Mouse (Mus musculus): ENCODE measurements around the gene Gm43638. TPM values are rescaled to one million over a fixed set of nuclear protein-coding genes. Genes with fewer than 3 reads are reported as not detected.
"Not testable (repeated sequence)": the region's sequence is repeated elsewhere in the genome, so short reads cannot be mapped to it uniquely, and the experiment has no call there.

Gm43638 gene
- polyA plus RNA-seq, 1 experiment from 2014 or later = not detected

- Histone ChIP-seq H3K9ac (no peak overlapping the region), H3K4me1 (replicated peaks) (no peaks in the 10 kb centered on the region)
- WGBS = 74% methylated on average over 3 of the region's 3 CpGs
Measured at GRCm38 (mm10) chr5:87456216-87456850, 30.3 kb downstream of the Gm43638 start.

DNA sequence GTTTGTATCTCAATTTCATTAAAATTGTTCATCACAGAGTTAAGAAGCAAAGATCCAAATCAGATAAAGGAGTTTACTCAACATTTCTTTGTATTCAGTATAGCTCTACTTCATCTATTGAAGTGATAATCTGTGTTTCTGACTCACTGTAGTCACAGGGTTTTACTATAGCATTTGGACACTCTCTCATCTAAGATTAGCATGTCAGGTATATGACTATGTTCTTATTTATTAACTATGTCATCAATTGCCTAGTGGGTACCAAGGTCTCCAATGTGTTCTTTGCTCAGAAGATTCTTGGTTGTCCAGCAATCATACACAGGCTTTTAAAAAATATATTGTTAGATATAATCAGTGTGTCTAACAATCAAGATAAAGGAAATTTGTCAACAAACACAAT lies 31.1 kb downstream of the Gm43638 start:
- no peaks in the 10 kb centered on the region for H3K4me1 ChIP-seq (replicated peaks)
- no peaks in the 10 kb centered on the region for H3K27me3 ChIP-seq
- no peak overlapping the region for H3K4me2 ChIP-seq
- no peaks in the 10 kb centered on the region for H3K9me3 ChIP-seq (replicated peaks)
- H3K36me3 ChIP-seq = no peaks in the 10 kb centered on the region
- ATAC-seq (replicated peaks; ENCODE audit: insufficient number of reproducible peaks, insufficient read depth, low FRiP score, low read depth) = no peak
- H3K9ac ChIP-seq = no peak overlapping the region
- no peak overlapping the region for H3K27ac ChIP-seq
- no peak overlapping the region for H3K4me3 ChIP-seq

More at GRCm38 (mm10) chr5:87456216-87456850, 30.3 kb downstream of the Gm43638 start:
- H3K9me3 ChIP-seq (replicated peaks) = no peaks in the 10 kb centered on the region
- no peak for ATAC-seq (replicated peaks; ENCODE audit: insufficient number of reproducible peaks, insufficient read depth, low FRiP score, low read depth)
- no peaks in the 10 kb centered on the region for H3K36me3 ChIP-seq
- no peak overlapping the region for H3K4me2 ChIP-seq
- no peak overlapping the region for H3K27ac ChIP-seq
- H3K4me3 ChIP-seq = no peak overlapping the region
- H3K27me3 ChIP-seq = no peaks in the 10 kb centered on the region

DNA sequence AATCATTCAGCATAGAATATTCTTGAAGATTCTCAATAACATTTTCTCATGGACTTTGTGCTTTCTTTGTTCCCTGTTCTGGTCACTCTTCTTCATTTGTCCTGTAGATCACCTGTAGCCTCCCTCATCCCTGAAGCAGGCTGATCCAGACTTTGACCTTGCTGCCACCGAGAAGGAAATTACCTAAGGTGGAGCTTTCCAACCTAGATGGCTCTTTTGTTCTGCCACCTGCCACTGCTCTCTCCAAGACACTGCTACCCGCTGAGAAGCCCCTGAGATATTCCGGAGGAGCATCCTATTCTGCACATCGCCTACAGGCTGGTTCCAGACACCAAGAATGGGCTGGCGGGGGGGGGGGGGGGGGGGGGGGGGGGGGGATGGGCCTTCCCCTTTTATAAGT lies 34.1 kb downstream of the Gm43638 start:
- not testable (repeated sequence) for ATAC-seq (replicated peaks; ENCODE audit: insufficient number of reproducible peaks, insufficient read depth, low FRiP score, low read depth); H3K27ac ChIP-seq; H3K27me3 ChIP-seq; H3K4me3 ChIP-seq; H3K9ac ChIP-seq; H3K4me1 ChIP-seq (replicated peaks); H3K9me3 ChIP-seq (replicated peaks); H3K36me3 ChIP-seq; H3K4me2 ChIP-seq
- WGBS = 87% methylated on average over 3 of the region's 5 CpGs

DNA sequence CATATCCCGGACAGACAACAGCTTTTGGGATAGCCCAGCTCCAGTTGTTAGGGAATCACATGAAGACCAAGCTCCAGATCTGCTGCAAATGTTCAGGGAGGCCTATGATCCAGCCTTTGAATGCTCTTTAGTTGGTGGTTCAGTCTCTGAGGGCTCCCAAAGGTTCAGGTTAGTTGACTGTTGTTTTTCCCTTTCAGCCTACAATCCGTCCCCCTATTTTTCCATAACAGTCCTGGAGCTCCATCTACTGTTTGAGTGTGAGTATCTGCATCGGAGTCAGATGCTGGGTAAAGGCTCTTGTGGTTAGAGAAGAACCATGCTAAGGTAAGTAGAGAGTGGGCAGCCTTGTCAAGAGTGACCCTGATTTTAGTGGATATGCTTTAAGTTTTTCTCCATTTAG lies 50.3 kb downstream of the Gm43638 start:
- 35% methylated on average over 3 of the region's 3 CpGs for WGBS
- Histone ChIP-seq H3K4me1 (replicated peaks) (no peaks in the 10 kb centered on the region), H3K27ac (no peak overlapping the region), H3K9me3 (replicated peaks) (no peaks in the 10 kb centered on the region), H3K9ac (no peak overlapping the region), H3K4me2 (no peak overlapping the region), H3K27me3 (no peaks in the 10 kb centered on the region), H3K4me3 (no peak overlapping the region), H3K36me3 (no peaks in the 10 kb centered on the region)
- ATAC-seq (replicated peaks; ENCODE audit: insufficient number of reproducible peaks, insufficient read depth, low FRiP score, low read depth) = no peak

DNA sequence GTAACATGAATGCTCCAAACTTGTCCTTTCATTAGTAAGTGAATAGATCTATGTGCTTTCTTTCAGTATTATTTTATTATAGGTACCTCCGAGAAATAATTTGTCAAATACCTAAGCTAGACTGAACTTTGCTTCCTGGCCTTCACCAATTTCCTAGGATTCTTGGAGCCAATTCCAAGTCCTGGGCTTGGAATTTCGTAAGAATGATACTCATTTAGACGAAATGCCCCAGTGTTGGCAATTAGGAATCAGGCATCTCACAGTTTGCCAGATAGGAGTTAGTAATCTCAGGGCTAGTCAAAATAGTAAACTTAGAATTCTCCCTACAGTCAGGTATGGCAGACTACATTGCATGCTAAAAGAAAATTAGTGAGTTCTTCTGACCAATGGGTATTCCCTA lies 60.9 kb downstream of the Gm43638 start:
- no peak overlapping the region for H3K9ac ChIP-seq
- 78% methylated on average over 3 of the region's 3 CpGs for WGBS
- no peak for ATAC-seq (replicated peaks; ENCODE audit: insufficient number of reproducible peaks, insufficient read depth, low FRiP score, low read depth)

GRCm38 (mm10) chr5:87424041-87424440 lies 62.6 kb downstream of the Gm43638 start, which contains the start of gene Ugt2b38:
Ugt2b38 (minus strand) TSS chr5:87424203.
- WGBS = 82% methylated on average over 1 of the region's 2 CpGs
- H3K27ac ChIP-seq; H3K9ac ChIP-seq; H3K4me1 ChIP-seq (replicated peaks); ATAC-seq (replicated peaks; ENCODE audit: insufficient number of reproducible peaks, insufficient read depth, low FRiP score, low read depth); H3K4me2 ChIP-seq; H3K36me3 ChIP-seq; H3K9me3 ChIP-seq (replicated peaks); H3K4me3 ChIP-seq; H3K27me3 ChIP-seq: not testable (repeated sequence)

More for the DNA sequence above, 60.9 kb downstream of the Gm43638 start:
- Histone ChIP-seq H3K27ac (no peak overlapping the region), H3K4me3 (no peak overlapping the region), H3K4me1 (replicated peaks) (no peaks in the 10 kb centered on the region), H3K36me3 (no peaks in the 10 kb centered on the region), H3K4me2 (no peak overlapping the region), H3K27me3 (no peaks in the 10 kb centered on the region), H3K9me3 (replicated peaks) (no peaks in the 10 kb centered on the region)

Other genes starting within 250 kb of the Gm43638 start
- not detected in 2 replicates for gene Ugt2b37, start 232.0 kb downstream of the Gm43638 start, polyA plus RNA-seq (2015; fragmentation: Nextera tagmentation; extraction: Ambion mirVana)
- gene Ugt2a3, start 149.6 kb downstream of the Gm43638 start, polyA plus RNA-seq (2015; fragmentation: Nextera tagmentation; extraction: Ambion mirVana) = not detected in 2 replicates
- gene Ugt2b38, start 62.6 kb downstream of the Gm43638 start, polyA plus RNA-seq (2015; fragmentation: Nextera tagmentation; extraction: Ambion mirVana) = not detected in 2 replicates
- gene Ugt2a2, start 4.5 kb downstream of the Gm43638 start, polyA plus RNA-seq (2015; fragmentation: Nextera tagmentation; extraction: Ambion mirVana) = not detected in 2 replicates
- gene Ugt2a1, start 4.1 kb upstream of the Gm43638 start, polyA plus RNA-seq (2015; fragmentation: Nextera tagmentation; extraction: Ambion mirVana) = not detected in 2 replicates
- not detected in 2 replicates for gene Sult1b1, start 51.4 kb upstream of the Gm43638 start, polyA plus RNA-seq (2015; fragmentation: Nextera tagmentation; extraction: Ambion mirVana)
- gene Sult1d1, start 82.2 kb upstream of the Gm43638 start, polyA plus RNA-seq (2015; fragmentation: Nextera tagmentation; extraction: Ambion mirVana) = not detected in 2 replicates
- 0.11 TPM in 1 of 2 replicates, not detected in the other for gene Sult1e1, start 104.8 kb upstream of the Gm43638 start, polyA plus RNA-seq (2015; fragmentation: Nextera tagmentation; extraction: Ambion mirVana)
- gene Csn1s1, start 179.4 kb upstream of the Gm43638 start, polyA plus RNA-seq (2015; fragmentation: Nextera tagmentation; extraction: Ambion mirVana) = not detected in 2 replicates
- 0.24 TPM in 1 of 2 replicates, not detected in the other for gene Csn2, start 212.8 kb upstream of the Gm43638 start, polyA plus RNA-seq (2015; fragmentation: Nextera tagmentation; extraction: Ambion mirVana)